Mouse (Mus musculus) midbrain, embryonic 14.5 days (tissue): ENCODE results near the gene Dhx32. TPM values are rescaled to one million over a fixed set of nuclear protein-coding genes. Genes with fewer than 3 reads are reported as not detected.
"Not testable (repeated sequence)": the region's sequence is repeated elsewhere in the genome, so short reads cannot be mapped to it uniquely, and the experiment has no call there.

Experiments used
- ATAC-seq: fragments of 200-750 bp; cut with Nextera tagmentation; 2 replicates; pipeline ENCODE4 v1.8.0; 2017; ENCODE audit warnings: moderate number of reproducible peaks, moderate library complexity; ENCODE audit not compliant: low FRiP score, low TSS enrichment
- DNase-seq: peaks from one replicate; pipeline ENCODE4 v3.0.0-alpha.2; 2015
- H3K27ac ChIP-seq: fragments of 300-500 bp; sonication (generic); replicated peaks from 2 replicates; pipeline ENCODE4 v1.5.1; 2014; ENCODE audit warnings: mild to moderate bottlenecking, low read depth, low read length, moderate library complexity
- H3K27me3 ChIP-seq: fragments of 300-500 bp; sonication (generic); 2 replicates; pipeline ENCODE4 v1.6.1; 2014; ENCODE audit warnings: low read length, control low read depth, mixed read lengths; ENCODE audit not compliant: control insufficient read depth, insufficient read depth
- H3K36me3 ChIP-seq: fragments of 300-500 bp; sonication (generic); 2 replicates; pipeline ENCODE4 v1.6.1; 2014; ENCODE audit warnings: low read length, control low read depth; ENCODE audit not compliant: control insufficient read depth, insufficient read depth
- H3K4me1 ChIP-seq: fragments of 300-500 bp; sonication (generic); 2 replicates; pipeline ENCODE4 v1.6.1; 2014; ENCODE audit warnings: mild to moderate bottlenecking, antibody characterized with exemption, low read length, control low read depth; ENCODE audit not compliant: control insufficient read depth, insufficient read depth
- H3K4me2 ChIP-seq: fragments of 300-500 bp; sonication (generic); 2 replicates; pipeline ENCODE4 v1.6.1; 2014; ENCODE audit warnings: mild to moderate bottlenecking, low read length, moderate library complexity
- H3K4me3 ChIP-seq: fragments of 300-500 bp; sonication (generic); replicated peaks from 2 replicates; pipeline ENCODE4 v1.5.1; 2014; ENCODE audit warnings: low read depth, low read length
- H3K9ac ChIP-seq: fragments of 300-500 bp; sonication (generic); replicated peaks from 2 replicates; pipeline ENCODE4 v1.6.1; 2014; ENCODE audit warnings: mild to moderate bottlenecking, low read length, moderate library complexity
- H3K9me3 ChIP-seq: fragments of 300-500 bp; sonication (generic); 2 replicates; pipeline ENCODE4 v1.6.1; 2016; ENCODE audit warnings: low read length, control low read depth, mixed read lengths; ENCODE audit not compliant: control insufficient read depth
- WGBS: fragments of 180-500 bp; shearing (Covaris S2); extraction: QIAGEN DNeasy Blood & Tissue Kit; methylation state at CpG from one replicate; pipeline ENCODE4 v1.1.7; 2014; 5-methylcytosine and 5-hydroxymethylcytosine counted together
- polyA plus RNA-seq: library from polyadenylated mRNA; unstranded; fragments of >200 nt; fragmentation: Nextera tagmentation; extraction: Ambion mirVana; gene quantifications from 2 replicates; pipeline ENCODE4 v1.2.1, GENCODE M21; 2014

Dhx32 gene
- polyA plus RNA-seq, 1 experiment from 2014 or later, result 46.4 TPM

DNA sequence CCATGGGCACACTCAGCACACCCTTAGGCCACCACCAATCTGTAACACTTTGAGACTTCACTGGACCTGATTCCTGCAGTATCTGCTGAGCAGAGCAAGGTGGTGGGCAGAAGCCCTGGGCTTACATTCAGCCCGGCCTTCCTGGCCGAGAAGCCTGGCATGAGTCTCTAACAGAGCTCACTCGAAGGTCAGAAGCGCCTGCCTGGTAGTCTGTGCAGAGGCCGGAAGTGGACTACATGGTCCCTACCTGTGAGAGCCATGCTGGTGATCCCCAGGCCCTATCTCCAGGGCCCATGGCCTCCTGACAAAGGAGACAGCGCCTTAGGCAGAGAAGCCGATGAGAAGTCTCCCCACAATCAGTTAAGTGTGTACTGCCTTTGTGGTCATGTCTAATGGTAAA, 81.2 kb downstream of the Dhx32 start:
- ATAC-seq (no peak), DNase-seq (no peak)
- no peaks in the 10 kb centered on the region for H3K27me3 ChIP-seq
- no peak overlapping the region for H3K9ac ChIP-seq
- no peak overlapping the region for H3K27ac ChIP-seq
- peaks cover 13% of the 10 kb centered on the region; the same call in 1 of the 2 replicates for H3K36me3 ChIP-seq
- H3K9me3 ChIP-seq, result no peaks in the 10 kb centered on the region
- 93% methylated on average over 7 of the region's 7 CpGs for WGBS
- H3K4me1 ChIP-seq, result no peaks in the 10 kb centered on the region
- no peak overlapping the region for H3K4me3 ChIP-seq
- no peak overlapping the region for H3K4me2 ChIP-seq

GRCm38 (mm10) chr7:133699885-133700284, 82.6 kb downstream of the Dhx32 start:
- WGBS, result 94% methylated on average over 4 of the region's 4 CpGs
- Histone ChIP-seq H3K27me3 (no peaks in the 10 kb centered on the region), H3K9me3 (no peaks in the 10 kb centered on the region), H3K4me1 (no peaks in the 10 kb centered on the region), H3K36me3 (peaks cover 13% of the 10 kb centered on the region; the same call in 1 of the 2 replicates), H3K27ac (no peak overlapping the region), H3K4me2 (no peak overlapping the region), H3K9ac (no peak overlapping the region), H3K4me3 (no peak overlapping the region)
- DNase-seq (no peak), ATAC-seq (no peak)

DNA sequence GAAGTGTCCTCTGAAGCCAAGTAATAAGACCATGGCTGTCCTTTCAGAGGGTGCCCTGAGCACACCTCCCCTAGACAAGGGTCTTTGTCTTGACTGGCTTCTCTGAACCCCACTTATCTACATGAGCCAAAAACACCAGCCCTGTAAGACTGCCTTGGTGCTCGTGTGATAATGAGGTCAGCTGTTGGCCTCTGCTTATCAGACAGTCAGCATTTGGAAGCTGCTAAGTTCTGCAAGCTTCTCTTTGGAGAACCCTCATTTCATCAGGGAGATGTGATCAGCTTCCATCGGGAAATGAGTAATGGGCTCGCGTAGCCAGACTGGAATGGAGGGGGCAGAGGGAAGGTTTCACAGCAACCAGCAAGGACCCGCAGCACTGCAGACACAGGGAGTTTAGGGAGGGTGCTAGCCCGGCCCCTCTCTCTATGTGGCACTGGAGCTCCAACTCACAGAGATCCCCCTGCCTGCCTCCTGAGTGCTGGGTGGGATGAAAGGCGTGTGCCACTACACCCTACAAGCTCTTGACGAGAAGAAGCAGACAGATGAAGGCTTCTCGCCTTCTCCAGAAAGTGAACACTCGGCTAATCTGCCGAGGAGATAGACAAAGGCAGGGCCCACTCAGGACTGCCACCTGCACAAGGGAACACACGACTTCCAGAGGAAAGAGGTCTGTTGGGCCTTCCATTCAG, 84.4 kb downstream of the Dhx32 start:
- no peak overlapping the region for H3K27ac ChIP-seq
- no peak overlapping the region for H3K9ac ChIP-seq
- H3K9me3 ChIP-seq, result no peaks in the 10 kb centered on the region
- no peaks in the 10 kb centered on the region for H3K4me1 ChIP-seq
- no peaks in the 10 kb centered on the region for H3K27me3 ChIP-seq
- H3K4me3 ChIP-seq, result no peak overlapping the region
- DNase-seq (no peak), ATAC-seq (no peak)
- H3K36me3 ChIP-seq, result peaks cover 13% of the 10 kb centered on the region; the same call in 1 of the 2 replicates
- no peak overlapping the region for H3K4me2 ChIP-seq
- WGBS, result 87% methylated on average over 12 of the region's 12 CpGs

DNA sequence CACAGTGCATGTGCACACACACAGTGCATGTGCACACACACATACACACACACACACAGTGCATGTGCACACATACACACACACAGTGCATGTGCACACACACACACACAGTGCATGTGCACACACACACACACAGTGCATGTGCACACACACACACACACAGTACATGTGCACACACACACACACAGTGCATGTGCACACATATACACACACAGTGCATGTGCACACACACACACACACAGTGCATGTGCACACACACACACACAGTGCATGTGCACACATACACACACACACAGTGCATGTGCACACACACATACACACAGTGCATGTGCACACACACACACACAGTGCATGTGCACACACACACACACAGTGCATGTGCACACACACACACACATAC, 96.9 kb downstream of the Dhx32 start:
- not testable (repeated sequence) for H3K9me3 ChIP-seq, H3K27ac ChIP-seq, H3K4me1 ChIP-seq, DNase-seq, H3K4me2 ChIP-seq, H3K4me3 ChIP-seq, ATAC-seq, H3K9ac ChIP-seq, H3K27me3 ChIP-seq
- H3K36me3 ChIP-seq, result peaks cover 33% of the 10 kb centered on the region

DNA sequence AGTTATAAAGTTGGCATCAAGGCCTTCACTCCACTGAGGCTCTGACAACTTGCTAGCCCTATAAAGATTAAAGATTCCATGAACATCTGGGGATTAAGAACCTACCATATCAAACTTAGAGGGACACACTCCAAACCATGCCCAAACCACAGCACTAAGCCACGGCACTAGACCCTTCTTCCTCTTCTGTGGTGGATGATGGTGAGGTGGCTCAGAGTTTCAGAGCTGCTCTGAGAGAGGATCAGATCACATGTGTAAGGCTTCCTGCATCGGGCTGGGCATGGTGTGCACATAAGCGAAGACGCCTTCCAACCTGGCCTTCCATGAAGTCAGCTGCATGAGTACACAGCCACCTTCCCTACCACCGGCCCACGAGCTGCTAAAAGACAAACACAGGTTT, 97.8 kb downstream of the Dhx32 start:
- ATAC-seq, result no peak
- peaks cover 8% of the 10 kb centered on the region; the same call in 1 of the 2 replicates for H3K9me3 ChIP-seq
- no peaks in the 10 kb centered on the region for H3K4me1 ChIP-seq
- H3K4me2 ChIP-seq, result no peak overlapping the region
- DNase-seq, result no peak
- peaks cover 24% of the 10 kb centered on the region for H3K36me3 ChIP-seq
- no peak overlapping the region for H3K9ac ChIP-seq
- H3K4me3 ChIP-seq, result no peak overlapping the region
- no peak overlapping the region for H3K27ac ChIP-seq
- H3K27me3 ChIP-seq, result no peaks in the 10 kb centered on the region
- WGBS, result 99% methylated on average over 6 of the region's 6 CpGs

- H3K4me1 ChIP-seq, result no peaks in the 10 kb centered on the region
- DNase-seq, result no peak
- H3K4me3 ChIP-seq, result no peak overlapping the region
- H3K27me3 ChIP-seq, result no peaks in the 10 kb centered on the region
- no peak overlapping the region for H3K4me2 ChIP-seq
- H3K9ac ChIP-seq, result no peak overlapping the region
- 76% methylated on average over 5 of the region's 5 CpGs for WGBS
- H3K27ac ChIP-seq, result no peak overlapping the region
- H3K36me3 ChIP-seq, result peaks cover 18% of the 10 kb centered on the region
- no peak for ATAC-seq
- peaks cover 8% of the 10 kb centered on the region; the same call in 1 of the 2 replicates for H3K9me3 ChIP-seq
These were observed 98.4 kb downstream of the Dhx32 start for GRCm38 (mm10) chr7:133684110-133684509.

GRCm38 (mm10) chr7:133683626-133684025, 98.9 kb downstream of the Dhx32 start:
- DNase-seq, result no peak
- 90% methylated on average over 5 of the region's 5 CpGs for WGBS
- peaks cover 8% of the 10 kb centered on the region; the same call in 1 of the 2 replicates for H3K9me3 ChIP-seq
- peaks cover 13% of the 10 kb centered on the region for H3K36me3 ChIP-seq
- no peak overlapping the region for H3K4me3 ChIP-seq
- no peaks in the 10 kb centered on the region for H3K27me3 ChIP-seq
- no peak overlapping the region for H3K4me2 ChIP-seq
- H3K27ac ChIP-seq, result no peak overlapping the region
- H3K4me1 ChIP-seq, result no peaks in the 10 kb centered on the region
- H3K9ac ChIP-seq, result no peak overlapping the region
- ATAC-seq, result no peak

DNA sequence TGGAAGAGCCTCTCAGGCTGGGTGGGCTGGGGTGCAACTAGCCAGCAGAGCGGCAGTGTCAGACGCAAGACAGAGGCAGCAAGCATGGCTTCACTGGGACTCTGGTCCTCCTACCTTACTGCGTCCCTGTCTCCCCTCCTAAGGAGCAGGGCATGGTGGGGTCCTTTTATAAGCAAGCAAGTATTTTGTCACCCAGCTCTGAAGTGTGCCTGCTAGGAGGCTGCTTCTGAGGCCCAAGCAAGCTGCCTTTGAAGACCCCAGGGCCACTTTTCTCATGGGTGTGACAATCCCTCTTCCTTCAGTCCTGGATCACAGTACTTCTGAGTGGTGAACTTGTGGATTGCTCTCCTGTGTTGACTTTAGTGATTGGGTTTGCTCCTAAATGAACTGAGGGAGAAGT, 102.6 kb downstream of the Dhx32 start, which contains the start of gene Mmp21:
Gene Mmp21, minus strand, starts transcription at position 101 of the 400 bp plus-strand sequence.
- no peaks in the 10 kb centered on the region for H3K36me3 ChIP-seq
- WGBS, result 92% methylated on average over 3 of the region's 3 CpGs
- no peaks in the 10 kb centered on the region for H3K27me3 ChIP-seq

GRCm38 (mm10) chr7:133679439-133679838, 103.1 kb downstream of the Dhx32 start:
- H3K4me1 ChIP-seq, result no peaks in the 10 kb centered on the region
- no peak for ATAC-seq
- DNase-seq, result peak; percentile 41
- H3K36me3 ChIP-seq, result 0 out of 2 replicates have a peak, but pooled peaks cover 3% of the 10 kb centered on the region
- no peak overlapping the region for H3K9ac ChIP-seq
- no peak overlapping the region for H3K4me2 ChIP-seq
- no peaks in the 10 kb centered on the region for H3K27me3 ChIP-seq
- no peak overlapping the region for H3K4me3 ChIP-seq
- no peak overlapping the region for H3K27ac ChIP-seq
- no peaks in the 10 kb centered on the region for H3K9me3 ChIP-seq
- WGBS, result 71% methylated on average over 4 of the region's 4 CpGs

More for the DNA sequence above, 102.6 kb downstream of the Dhx32 start, which contains the start of gene Mmp21:
- H3K9me3 ChIP-seq, result no peaks in the 10 kb centered on the region
- H3K4me2 ChIP-seq, result no peak within 1 kb of the TSS
- ATAC-seq (no peak), DNase-seq (no peak)
- no peak within 1 kb of the TSS for H3K27ac ChIP-seq
- H3K4me3 ChIP-seq, result no peak within 1 kb of the TSS
- no peaks in the 10 kb centered on the region for H3K4me1 ChIP-seq
- H3K9ac ChIP-seq, result no peak within 1 kb of the TSS
